Mouse (Mus musculus) left cerebral cortex, postnatal 10 days (tissue): ENCODE measurements at regions not wholly inside any gene's neighbourhood (a gene's known extent, or its start where the extent isn't known, plus 50 kb on each side); places are given as distances from the start of the nearest gene placed in this dataset.

Experiments used
- DNase-seq, 2 experiments: peaks; one replicate each; pipeline ENCODE4 v3.0.0; 2021 to 2022; ENCODE audit warnings: low spot score in 2 of 2, mixed read lengths in 1 of 2; ENCODE audit errors: extremely low spot score in 1 of 2
- intact Hi-C: fragments of 180-260 bp; cut with DNase I; formaldehyde crosslinking; loops from one replicate; pipeline ENCODE4 v1.15.1; 2025

DNA sequence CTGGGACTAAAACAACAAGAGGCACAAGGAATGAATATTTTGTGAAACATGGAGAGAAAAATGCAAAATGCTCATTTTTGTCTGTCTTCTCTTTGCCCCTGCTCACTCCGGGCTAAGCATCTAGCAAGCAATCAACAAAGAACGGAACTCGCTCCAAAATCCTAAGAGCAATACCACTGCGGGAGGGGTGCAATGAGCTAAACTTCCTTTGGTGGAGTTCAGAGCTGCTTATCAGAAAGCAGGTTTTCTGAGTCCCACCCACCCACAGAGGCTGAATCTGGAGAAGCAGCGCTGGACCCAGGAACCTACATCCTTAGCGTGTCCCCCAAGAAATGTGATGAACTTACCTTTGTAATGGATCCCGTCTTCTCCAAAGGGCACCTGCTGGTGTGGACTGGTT is 76.9 kb upstream of the Cd93 start:
- intact Hi-C loops = no loop called here
- no peak for DNase-seq

DNA sequence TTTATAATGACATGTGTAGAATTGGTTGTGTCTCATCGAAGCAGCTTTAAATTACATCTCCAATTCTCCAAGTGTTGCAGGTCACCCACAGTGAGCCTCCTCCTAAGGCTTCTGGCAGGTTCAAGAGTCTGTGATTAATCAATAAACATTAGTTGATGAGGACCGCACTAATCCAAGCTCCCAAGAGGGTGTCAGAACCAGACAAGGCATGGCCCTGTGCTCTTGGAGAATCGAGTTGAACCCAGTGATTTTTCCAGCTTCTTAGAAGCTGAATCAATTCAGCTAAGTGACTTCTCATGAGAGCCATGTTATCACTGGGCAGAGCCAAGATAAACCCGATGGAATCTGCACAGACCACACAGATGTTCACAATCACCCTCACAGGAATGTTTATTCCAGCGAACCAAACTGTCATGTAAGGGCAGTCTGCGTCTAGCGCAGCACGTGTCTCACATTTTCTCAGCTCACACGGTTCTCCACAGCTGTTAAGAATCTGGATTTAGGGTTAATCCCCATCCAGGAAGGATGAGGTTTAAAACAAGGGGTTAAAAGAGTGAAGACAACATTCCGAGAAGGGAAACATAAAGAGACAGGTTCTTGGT is 76.4 kb upstream of the Cd93 start:
- intact Hi-C loops = no loop called here
- no peak for DNase-seq

- DNase-seq = no peak
- intact Hi-C loops = no loop called here
Observed at GRCm38 (mm10) chr2:148517906-148518305, 74.5 kb upstream of the Cd93 start.

- DNase-seq = no peak
- intact Hi-C loops = no loop called here
Observed at GRCm38 (mm10) chr2:148510008-148510681, 66.8 kb upstream of the Cd93 start.

- no peak for DNase-seq
- intact Hi-C loops = no loop called here
Observed at GRCm38 (mm10) chr2:148509357-148509756, 66.0 kb upstream of the Cd93 start.

- DNase-seq = no peak
- intact Hi-C loops = no loop called here
Observed at GRCm38 (mm10) chr2:148507523-148507922, 64.2 kb upstream of the Cd93 start.

GRCm38 (mm10) chr2:148506966-148507365 is 63.6 kb upstream of the Cd93 start:
- intact Hi-C loops = no loop called here
- DNase-seq = no peak

- DNase-seq = no peak
- intact Hi-C loops = no loop called here
Observed at GRCm38 (mm10) chr2:148505651-148506050, 62.3 kb upstream of the Cd93 start.

DNA sequence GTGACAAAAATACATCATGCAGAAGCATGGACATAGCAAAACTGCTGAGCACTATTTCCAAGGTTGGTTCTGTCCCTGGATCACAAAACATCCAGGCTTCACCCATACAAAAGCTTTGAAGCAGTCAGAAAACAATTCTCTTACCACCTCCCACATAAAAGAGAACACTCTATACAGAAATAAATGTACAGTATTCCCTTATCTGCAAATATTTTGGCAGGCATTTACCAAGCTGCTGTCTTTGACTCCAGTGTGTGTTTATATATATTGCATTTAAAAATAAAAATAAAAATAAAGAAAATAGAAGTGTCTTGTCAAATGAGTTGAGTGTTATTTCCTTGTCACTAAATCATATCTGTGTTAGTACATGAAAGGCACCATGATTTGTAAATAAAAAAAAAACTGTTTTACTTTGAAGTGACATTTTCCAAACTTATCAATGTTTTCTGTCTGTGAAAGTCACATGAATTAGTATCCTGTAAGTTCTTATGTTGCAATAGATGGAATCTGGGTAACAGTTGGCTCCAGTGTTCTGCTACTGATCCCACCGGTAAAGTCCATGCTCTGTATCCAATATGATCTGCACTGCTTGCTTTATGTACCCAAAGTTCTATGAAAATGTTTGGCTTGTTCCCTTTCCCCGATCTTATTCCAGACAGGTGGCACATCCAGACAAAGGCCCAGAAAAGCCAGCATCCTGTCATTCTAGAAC is 59.9 kb upstream of the Cd93 start:
- no peak for DNase-seq
- intact Hi-C loops = no loop called here

GRCm38 (mm10) chr2:148502321-148502720 is 59.0 kb upstream of the Cd93 start:
- DNase-seq = no peak
- intact Hi-C loops = no loop called here

DNA sequence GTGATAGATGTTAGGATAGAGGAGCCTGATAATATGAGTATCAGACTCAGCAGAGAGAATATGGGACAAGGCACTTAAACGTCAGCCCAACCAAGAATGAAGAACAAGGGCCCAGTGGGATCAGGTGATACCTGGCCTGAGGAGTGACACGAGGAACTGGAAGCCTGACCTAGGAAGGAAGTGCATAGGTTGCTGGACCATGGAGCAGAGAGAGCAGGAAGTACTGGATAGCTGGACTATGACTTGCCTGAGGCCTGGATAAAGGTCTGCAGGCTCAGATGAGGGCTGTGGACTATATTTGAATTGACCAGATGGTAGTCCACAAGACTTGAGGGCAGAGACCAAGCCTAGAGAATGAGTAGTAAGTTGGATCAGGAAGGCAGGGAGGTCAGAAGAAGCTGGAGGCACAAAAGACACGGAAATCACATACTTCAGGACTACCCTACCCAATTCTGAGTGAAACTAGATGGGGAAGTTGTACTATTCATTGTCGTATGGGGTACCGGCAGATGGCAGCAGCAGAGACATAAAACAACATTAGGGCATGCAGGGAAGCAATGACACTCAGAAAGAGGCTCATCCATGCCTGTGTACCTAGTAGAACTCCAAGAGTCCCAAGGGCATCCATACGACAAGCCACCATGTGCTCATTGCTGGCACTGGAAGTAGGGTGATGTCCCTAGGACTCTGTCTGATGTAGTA is 57.0 kb upstream of the Cd93 start:
- DNase-seq = no peak
- intact Hi-C loops = no loop called here

- no peak for DNase-seq
- intact Hi-C loops = no loop called here
Observed at GRCm38 (mm10) chr2:148497452-148498302, 54.3 kb upstream of the Cd93 start.

- DNase-seq = no peak
- intact Hi-C loops = no loop called here
Observed at GRCm38 (mm10) chr2:148496151-148497040, 53.0 kb upstream of the Cd93 start.

DNA sequence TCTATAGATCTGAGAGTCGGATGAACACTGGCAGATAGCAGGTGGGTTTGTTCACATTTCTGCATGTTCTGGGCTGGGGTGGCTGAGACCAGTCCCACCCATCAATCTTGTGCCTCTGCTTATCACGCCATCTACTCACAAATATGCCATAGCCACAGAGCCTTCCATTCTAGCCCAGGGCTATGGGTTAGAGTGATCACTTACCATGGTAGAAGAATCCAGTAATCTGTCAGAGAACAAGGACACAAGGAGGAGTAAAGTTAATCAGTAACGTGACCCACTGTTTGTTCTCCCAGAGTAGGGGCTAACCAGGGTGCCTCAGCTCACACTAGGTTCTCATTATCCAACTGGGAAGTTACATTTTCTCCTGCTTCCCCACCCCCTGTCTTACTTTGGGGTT is 52.1 kb upstream of the Cd93 start:
- intact Hi-C loops = no loop called here
- no peak for DNase-seq

- DNase-seq = no peak
- intact Hi-C loops = no loop called here
Observed at GRCm38 (mm10) chr2:148493281-148493680, 49.9 kb upstream of the Cd93 start.
